Mouse (Mus musculus) megakaryocyte, embryonic 14.5 days (primary cell): Measurements from ENCODE around the gene Fam107b.

ENCODE experiments used
- FLI1 ChIP-seq: IDR thresholded peaks from 2 replicates; pipeline ENCODE4 v1.6.1; 2012; ENCODE audit warnings: low read length, inconsistent platforms, mixed read lengths
- GATA1 ChIP-seq: IDR thresholded peaks from 3 replicates; pipeline ENCODE4 v1.6.1; 2012; ENCODE audit warnings: mixed read lengths, low read length, inconsistent platforms, borderline replicate concordance

- no peak for TF ChIP-seq GATA1
- no peak for TF ChIP-seq FLI1
Measured at GRCm38 (mm10) chr2:3645741-3646140, 75.5 kb downstream of the Fam107b start.
